Mouse (Mus musculus) liver, postnatal 0 days (tissue): ENCODE measurements at regions not wholly inside any gene's neighbourhood (a gene's known extent, or its start where the extent isn't known, plus 50 kb on each side); places are given as distances from the start of the nearest gene placed in this dataset.
A peak's percentile ranks its signal among the peaks of the same experiment; 100 is the strongest.

Experiments
- ATAC-seq: fragments of 200-750 bp; cut with Nextera tagmentation; 2 replicates; pipeline ENCODE4 v1.8.0; 2017; ENCODE audit warnings: mild to moderate bottlenecking, moderate library complexity
- DNase-seq: peaks from one replicate; pipeline ENCODE4 v3.0.0-alpha.2; 2016
- H3K27ac ChIP-seq: fragments of 300-500 bp; sonication (generic); 2 replicates; pipeline ENCODE4 v1.5.1; 2014; ENCODE audit warnings: antibody characterized with exemption, moderate library complexity, mild to moderate bottlenecking, low read depth
- H3K27me3 ChIP-seq: fragments of 300-500 bp; sonication (generic); 2 replicates; pipeline ENCODE4 v1.6.1; 2014; ENCODE audit warnings: low read length, control low read depth, mixed read lengths; ENCODE audit not compliant: insufficient read depth
- H3K36me3 ChIP-seq: fragments of 300-500 bp; sonication (generic); replicated peaks from 2 replicates; pipeline ENCODE4 v1.6.1; 2014; ENCODE audit warnings: mild to moderate bottlenecking, control low read depth, low read length, moderate library complexity, mixed read lengths; ENCODE audit not compliant: insufficient read depth
- H3K4me1 ChIP-seq: fragments of 300-500 bp; sonication (generic); 2 replicates; pipeline ENCODE4 v1.6.1; 2014; ENCODE audit warnings: antibody characterized with exemption, mild to moderate bottlenecking, control low read depth; ENCODE audit not compliant: insufficient read depth
- H3K4me2 ChIP-seq: fragments of 300-500 bp; sonication (generic); 2 replicates; pipeline ENCODE4 v1.6.1; 2014; ENCODE audit warnings: low read depth, mild to moderate bottlenecking, low read length, moderate library complexity, mixed read lengths
- H3K4me3 ChIP-seq: fragments of 300-500 bp; sonication (generic); 2 replicates; pipeline ENCODE4 v1.5.1; 2014; ENCODE audit warnings: low read depth, low read length
- H3K9ac ChIP-seq: fragments of 300-500 bp; sonication (generic); replicated peaks from 2 replicates; pipeline ENCODE4 v1.6.1; 2014; ENCODE audit warnings: mild to moderate bottlenecking, moderate library complexity
- H3K9me3 ChIP-seq: fragments of 300-500 bp; sonication (generic); 2 replicates; pipeline ENCODE4 v1.6.1; 2016; ENCODE audit warnings: mild to moderate bottlenecking, control low read depth, low read length, mixed read lengths
- CTCF ChIP-seq: sonication (generic); IDR thresholded peaks from 2 replicates; pipeline ENCODE4 v1.5.1; 2016; ENCODE audit warnings: antibody characterized with exemption, low read depth
- EP300 ChIP-seq: IDR thresholded peaks from 2 replicates; pipeline ENCODE4 v1.6.1; 2016; ENCODE audit warnings: antibody characterized with exemption, low read depth, mild to moderate bottlenecking
- WGBS: fragments of 180-500 bp; shearing (Covaris S2); extraction: QIAGEN DNeasy Blood & Tissue Kit; methylation state at CpG from one replicate; pipeline ENCODE4 v1.1.7; 2014; ENCODE audit not compliant: insufficient replicate concordance; 5-methylcytosine and 5-hydroxymethylcytosine counted together

GRCm38 (mm10) chr2:169493609-169494275, 93.8 kb downstream of the Gm11011 start:
- Histone ChIP-seq H3K27me3 (no peaks in the 10 kb centered on the region), H3K9ac (no peak overlapping the region), H3K9me3 (no peaks in the 10 kb centered on the region), H3K4me2 (peak overlapping the region; percentile 56), H3K27ac (peak overlapping the region; percentile 70), H3K36me3 (no peaks in the 10 kb centered on the region), H3K4me1 (0 out of 2 replicates have a peak, but pooled peaks cover 2% of the 10 kb centered on the region), H3K4me3 (peak overlapping the region; percentile 30; the same call in 1 of the 2 replicates)
- peak; percentile 50 for DNase-seq
- no peak; the same call in 1 of the 2 replicates for TF ChIP-seq EP300
- no peak for TF ChIP-seq CTCF
- ATAC-seq = peak; percentile 91
- 62% methylated on average over 16 of the region's 16 CpGs for WGBS

GRCm38 (mm10) chr2:169483934-169484333, 103.6 kb downstream of the Gm11011 start:
- Histone ChIP-seq H3K4me2 (no peak overlapping the region), H3K4me3 (no peak overlapping the region), H3K27ac (no peak overlapping the region), H3K9me3 (no peaks in the 10 kb centered on the region), H3K4me1 (0 out of 2 replicates have a peak, but pooled peaks cover 2% of the 10 kb centered on the region), H3K27me3 (no peaks in the 10 kb centered on the region), H3K9ac (no peak overlapping the region), H3K36me3 (no peaks in the 10 kb centered on the region)
- DNase-seq (peak; percentile 67), ATAC-seq (peak; percentile 97)
- whole genome bisulfite sequencing = 45% methylated on average over 8 of the region's 8 CpGs
- TF ChIP-seq CTCF (no peak), EP300 (no peak)

- ATAC-seq = no peak
- Histone ChIP-seq H3K27ac (no peak overlapping the region), H3K9ac (no peak overlapping the region), H3K36me3 (no peaks in the 10 kb centered on the region), H3K4me1 (0 out of 2 replicates have a peak, but pooled peaks cover 2% of the 10 kb centered on the region), H3K27me3 (no peaks in the 10 kb centered on the region), H3K9me3 (no peaks in the 10 kb centered on the region), H3K4me2 (no peak overlapping the region), H3K4me3 (no peak overlapping the region)
- no peak for DNase-seq
- TF ChIP-seq CTCF = no peak
- no peak for TF ChIP-seq EP300
- WGBS = 59% methylated on average over 15 of the region's 15 CpGs
Measured at GRCm38 (mm10) chr2:169481731-169482465, 105.6 kb downstream of the Gm11011 start.

GRCm38 (mm10) chr2:169474418-169475112, 113.0 kb downstream of the Gm11011 start:
- Histone ChIP-seq H3K4me3 (no peak overlapping the region), H3K36me3 (no peaks in the 10 kb centered on the region), H3K9me3 (no peaks in the 10 kb centered on the region), H3K27me3 (no peaks in the 10 kb centered on the region), H3K27ac (no peak overlapping the region), H3K4me2 (no peak overlapping the region), H3K9ac (no peak overlapping the region), H3K4me1 (no peaks in the 10 kb centered on the region)
- 50% methylated on average over 9 of the region's 9 CpGs for WGBS
- TF ChIP-seq EP300 (no peak), CTCF (no peak)
- ATAC-seq = no peak
- DNase-seq = no peak

GRCm38 (mm10) chr2:169469538-169469937, 118.0 kb downstream of the Gm11011 start:
- 83% methylated on average over 10 of the region's 10 CpGs for WGBS
- TF ChIP-seq CTCF (no peak), EP300 (no peak)
- Histone ChIP-seq H3K9me3 (no peaks in the 10 kb centered on the region), H3K4me1 (no peaks in the 10 kb centered on the region), H3K27ac (no peak overlapping the region), H3K9ac (no peak overlapping the region), H3K27me3 (no peaks in the 10 kb centered on the region), H3K4me3 (no peak overlapping the region), H3K36me3 (no peaks in the 10 kb centered on the region), H3K4me2 (no peak overlapping the region)
- DNase-seq = no peak
- ATAC-seq = no peak

GRCm38 (mm10) chr2:169467621-169468020, 119.9 kb downstream of the Gm11011 start:
- H3K9ac ChIP-seq = no peak overlapping the region
- H3K27me3 ChIP-seq = no peaks in the 10 kb centered on the region
- no peaks in the 10 kb centered on the region for H3K9me3 ChIP-seq
- H3K27ac ChIP-seq = no peak overlapping the region
- ATAC-seq (no peak), DNase-seq (no peak)
- no peak for TF ChIP-seq EP300
- no peak for TF ChIP-seq CTCF
- no peak overlapping the region for H3K4me3 ChIP-seq
- H3K4me1 ChIP-seq = no peaks in the 10 kb centered on the region
- 81% methylated on average over 6 of the region's 6 CpGs for WGBS
- no peak overlapping the region for H3K4me2 ChIP-seq
- no peaks in the 10 kb centered on the region for H3K36me3 ChIP-seq
